Mouse (Mus musculus): ENCODE measurements around the gene Scd2. TPM values are rescaled to one million over a fixed set of nuclear protein-coding genes. Genes with fewer than 3 reads are reported as not detected.

The Scd2 gene
- total and polyA plus RNA-seq, 3 experiments: 47.4 to 593 (median 392) TPM

DNA sequence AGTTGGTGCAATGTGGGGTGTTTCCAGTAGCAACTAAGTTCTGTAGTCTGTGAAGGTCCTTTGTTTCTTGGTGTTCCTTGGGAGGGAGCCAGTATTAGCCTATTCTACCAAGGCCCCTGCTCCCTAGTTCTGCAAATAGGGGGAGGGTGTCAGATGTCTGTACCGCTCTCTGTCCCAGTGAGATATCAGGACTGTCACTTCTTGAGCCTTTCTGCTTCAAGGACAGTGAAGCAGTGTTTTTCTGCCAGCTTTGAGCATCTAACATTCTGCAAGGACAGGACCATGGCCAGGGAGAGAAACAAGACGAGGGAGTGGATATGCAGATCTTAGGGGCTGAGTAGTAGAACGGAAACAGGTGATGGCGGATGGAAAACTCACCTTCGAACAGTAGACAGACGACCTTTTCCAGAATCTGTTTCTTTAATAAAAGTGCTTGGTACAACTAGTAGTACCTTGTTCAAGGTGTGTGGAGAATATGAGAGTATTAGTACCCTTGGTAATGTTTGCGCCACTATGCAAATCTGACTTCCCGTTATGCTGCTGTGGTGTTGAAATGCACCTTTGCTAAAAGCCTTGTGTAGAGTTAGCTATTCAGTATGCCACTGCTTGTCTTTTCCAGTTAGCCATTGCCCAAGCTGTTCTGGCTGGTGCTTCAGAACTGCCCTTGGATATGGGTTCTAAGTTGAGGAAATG, 3.7 kb downstream of the Scd2 start (continued):
- no peak for TF ChIP-seq MAFK (IDR thresholded peaks at IDR 0.05; ENCODE audit: borderline replicate concordance, low read depth, low read length)
- TF ChIP-seq MYC (IDR thresholded peaks at IDR 0.05; ENCODE audit: low read depth, low read length): 0 out of 2 replicates have a peak, but pooled peaks have one; percentile 14
- no peak for TF ChIP-seq NRF1 (IDR thresholded peaks at IDR 0.05; ENCODE audit: insufficient read depth, low read depth, low read length, poor library complexity, severe bottlenecking)
- no peak for TF ChIP-seq CHD2 (IDR thresholded peaks at IDR 0.05; ENCODE audit: low read length)
- peak; percentile 98 for TF ChIP-seq CHD1 (IDR thresholded peaks at IDR 0.05; ENCODE audit: low read depth, low read length)
- peak; percentile 72 for TF ChIP-seq SIN3A (IDR thresholded peaks at IDR 0.05; ENCODE audit: low read length)
- no peak for TF ChIP-seq MEF2A (IDR thresholded peaks at IDR 0.05; ENCODE audit: extremely low read depth, insufficient replicate concordance, low read depth, low read length, poor library complexity, severe bottlenecking)
- TF ChIP-seq POLR2AphosphoS2 (IDR thresholded peaks at IDR 0.05; ENCODE audit: low read length): no peak
- TF ChIP-seq MYB (IDR thresholded peaks at IDR 0.05; ENCODE audit: low read depth, low read length): peak; percentile 3; the same call in 1 of the 2 replicates
- peak; percentile 23; the same call in 1 of the 2 replicates for TF ChIP-seq E2F4 (IDR thresholded peaks at IDR 0.05; ENCODE audit: borderline replicate concordance, low read depth, low read length)
- TF ChIP-seq KAT2A (conservative IDR thresholded peaks at IDR 0.05; ENCODE audit: low read depth, low read length): no peak

DNA sequence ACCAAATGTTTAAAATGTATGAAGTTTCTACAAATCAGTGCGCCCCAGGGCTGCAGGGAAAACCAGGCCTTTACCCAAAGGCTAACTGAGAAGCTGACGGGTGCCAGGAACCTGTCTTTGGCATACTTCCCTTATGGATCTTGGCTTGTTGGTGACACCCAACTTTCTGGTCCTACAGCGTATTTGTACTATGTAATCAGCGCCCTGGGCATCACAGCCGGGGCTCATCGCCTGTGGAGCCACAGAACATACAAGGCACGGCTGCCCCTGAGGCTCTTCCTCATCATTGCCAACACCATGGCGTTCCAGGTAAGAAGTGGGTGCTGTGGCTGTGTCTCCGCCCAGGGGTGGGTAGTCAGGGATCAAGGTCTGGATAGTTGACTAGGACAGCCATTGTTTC, 4.4 kb downstream of the Scd2 start:
- peak overlapping the region; percentile 74 to 80; a peak in 3 of 4 replicates for H3K4me3 ChIP-seq (ENCODE audit: control insufficient read depth in 1 of 2, insufficient read depth in 1 of 2, low read depth in 2 of 2, low read length in 2 of 2)
- H3K27ac ChIP-seq (ENCODE audit: control insufficient read depth, low read depth, low read length): no peak overlapping the region
- peaks cover 54 to 56% of the 10 kb centered on the region in 2 experiments for H3K36me3 ChIP-seq (ENCODE audit: control insufficient read depth in 1 of 2, insufficient read depth in 2 of 2, low read length in 2 of 2)
- no peak overlapping the region; the same call in 1 of the 2 replicates for H3K9ac ChIP-seq (ENCODE audit: control insufficient read depth, low read depth, low read length, poor library complexity, severe bottlenecking)
- peaks cover 4 to 65% of the 10 kb centered on the region in 2 experiments for H3K4me1 ChIP-seq (ENCODE audit: control insufficient read depth in 1 of 2, insufficient read depth in 2 of 2, low read length in 2 of 2)
- DNase-seq (ENCODE audit: low read depth, low spot score): peak; percentile 46
- H3K27me3 ChIP-seq (ENCODE audit: control insufficient read depth in 1 of 2, insufficient read depth in 2 of 2, low read length in 2 of 2): no peaks in the 10 kb centered on the region
- H3K9me3 ChIP-seq (replicated peaks; ENCODE audit: insufficient read depth, low read length): no peaks in the 10 kb centered on the region
- TF ChIP-seq MEF2A (IDR thresholded peaks at IDR 0.05; ENCODE audit: extremely low read depth, insufficient replicate concordance, low read depth, low read length, poor library complexity, severe bottlenecking): no peak
- peak; percentile 42; the same call in 1 of the 2 replicates for TF ChIP-seq POLR2AphosphoS2 (IDR thresholded peaks at IDR 0.05; ENCODE audit: low read length)
- no peak for TF ChIP-seq CHD1 (IDR thresholded peaks at IDR 0.05; ENCODE audit: low read depth, low read length)
- TF ChIP-seq MAFK (IDR thresholded peaks at IDR 0.05; ENCODE audit: borderline replicate concordance, low read depth, low read length): no peak
- no peak for TF ChIP-seq GATA1 (IDR thresholded peaks at IDR 0.05; ENCODE audit: low read depth, low read length)
- no peak for TF ChIP-seq RAD21 (IDR thresholded peaks at IDR 0.05; ENCODE audit: low read depth, low read length)
- TF ChIP-seq SIN3A (IDR thresholded peaks at IDR 0.05; ENCODE audit: low read length): no peak
- no peak for TF ChIP-seq TAL1 (IDR thresholded peaks at IDR 0.05; ENCODE audit: low read length)
- TF ChIP-seq ELF1 (IDR thresholded peaks at IDR 0.05; ENCODE audit: low read depth, low read length): no peak
- no peak for TF ChIP-seq JUND (IDR thresholded peaks at IDR 0.05; ENCODE audit: low read depth, low read length)
- TF ChIP-seq MYC (IDR thresholded peaks at IDR 0.05; ENCODE audit: low read depth, low read length): 0 out of 2 replicates have a peak, but pooled peaks have one; percentile 2
- TF ChIP-seq ZMIZ1 (IDR thresholded peaks at IDR 0.05; ENCODE audit: low read depth, low read length): 0 out of 2 replicates have a peak, but pooled peaks have one; percentile 6
- no peak for TF ChIP-seq ZC3H11A (IDR thresholded peaks at IDR 0.05; ENCODE audit: low read depth, low read length)
- no peak for TF ChIP-seq ZKSCAN1 (IDR thresholded peaks at IDR 0.05; ENCODE audit: low read depth, low read length)
- no peak for TF ChIP-seq TCF12 (IDR thresholded peaks at IDR 0.05; ENCODE audit: low read depth, low read length)
- peaks cover 65% of the 10 kb centered on the region for H3K79me2 ChIP-seq (ENCODE audit: control insufficient read depth, insufficient read depth, low read length, poor library complexity)

Measured in MEL (cell line).